Mouse (Mus musculus): ENCODE data around the gene Gm6588.

DNA sequence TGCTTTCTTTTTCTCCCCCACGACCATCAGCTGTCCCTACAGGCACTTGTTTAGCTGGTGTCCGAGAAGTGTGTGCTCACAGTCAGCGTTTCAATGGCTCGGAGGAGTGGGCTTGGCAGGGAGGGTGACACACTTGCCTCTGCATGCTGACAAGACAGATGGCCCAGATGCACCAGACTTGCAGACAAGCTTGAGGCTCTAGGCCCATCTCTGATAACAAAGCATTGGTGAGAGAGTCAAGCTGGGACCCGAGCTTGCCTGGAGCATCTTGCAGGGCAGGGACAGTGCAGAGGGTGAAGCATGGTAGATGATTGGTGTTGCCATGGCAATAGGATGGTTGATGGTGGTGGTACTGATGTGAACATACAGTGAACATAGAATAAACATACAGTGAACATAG, 40.0 kb upstream of the Gm6588 start:
- TF ChIP-seq CTCF (IDR thresholded peaks at IDR 0.05; ENCODE audit: low read depth): no peak
- no peak for TF ChIP-seq EP300 (optimal IDR thresholded peaks at IDR 0.05)

All from stomach, postnatal 0 days (tissue).